Mouse (Mus musculus): ENCODE data around the gene Ptprm. TPM values are rescaled to one million over a fixed set of nuclear protein-coding genes. Genes with fewer than 3 reads are reported as not detected.

Gene Ptprm
- polyA plus RNA-seq, 1 experiment from 2014 or later = 1.4 TPM

- H3K9ac ChIP-seq (replicated peaks) = no peak overlapping the region
- 0 out of 2 replicates have a peak, but pooled peaks cover 3% of the 10 kb centered on the region for H3K9me3 ChIP-seq (ENCODE audit: low read length)
- TF ChIP-seq EP300 (IDR thresholded peaks at IDR 0.05; ENCODE audit: low read depth) (no peak), CTCF (IDR thresholded peaks at IDR 0.05; ENCODE audit: low read depth) (no peak)
- H3K27me3 ChIP-seq (ENCODE audit: insufficient read depth, low read length) = no peaks in the 10 kb centered on the region
- H3K4me3 ChIP-seq (ENCODE audit: low read depth, low read length) = no peak overlapping the region
- ATAC-seq = no peak
- no peak for DNase-seq
- no peak overlapping the region for H3K4me2 ChIP-seq (ENCODE audit: low read depth, low read length)
- H3K36me3 ChIP-seq (replicated peaks; ENCODE audit: insufficient read depth, low read length) = no peaks in the 10 kb centered on the region
- 77% methylated on average over 3 of the region's 3 CpGs for WGBS (ENCODE audit: insufficient replicate concordance)
- no peak overlapping the region for H3K27ac ChIP-seq (ENCODE audit: low read depth)
- H3K4me1 ChIP-seq (ENCODE audit: insufficient read depth) = no peaks in the 10 kb centered on the region
Measured at GRCm38 (mm10) chr17:67152218-67152617, 202.0 kb downstream of the Ptprm start.

GRCm38 (mm10) chr17:67150441-67150840 is 203.8 kb downstream of the Ptprm start:
- Histone ChIP-seq H3K4me2 (ENCODE audit: low read depth, low read length) (no peak overlapping the region), H3K36me3 (replicated peaks; ENCODE audit: insufficient read depth, low read length) (no peaks in the 10 kb centered on the region), H3K4me1 (ENCODE audit: insufficient read depth) (no peaks in the 10 kb centered on the region), H3K27ac (ENCODE audit: low read depth) (no peak overlapping the region), H3K9ac (replicated peaks) (no peak overlapping the region), H3K27me3 (ENCODE audit: insufficient read depth, low read length) (no peaks in the 10 kb centered on the region), H3K4me3 (ENCODE audit: low read depth, low read length) (no peak overlapping the region), H3K9me3 (ENCODE audit: low read length) (0 out of 2 replicates have a peak, but pooled peaks cover 3% of the 10 kb centered on the region)
- DNase-seq = no peak
- WGBS (ENCODE audit: insufficient replicate concordance) = 71% methylated on average over 2 of the region's 2 CpGs
- no peak for ATAC-seq
- TF ChIP-seq EP300 (IDR thresholded peaks at IDR 0.05; ENCODE audit: low read depth) (no peak), CTCF (IDR thresholded peaks at IDR 0.05; ENCODE audit: low read depth) (no peak)

- no peak overlapping the region for H3K4me3 ChIP-seq (ENCODE audit: low read depth, low read length)
- no peaks in the 10 kb centered on the region for H3K36me3 ChIP-seq (replicated peaks; ENCODE audit: insufficient read depth, low read length)
- H3K27me3 ChIP-seq (ENCODE audit: insufficient read depth, low read length) = no peaks in the 10 kb centered on the region
- TF ChIP-seq CTCF (IDR thresholded peaks at IDR 0.05; ENCODE audit: low read depth) = no peak
- no peak for TF ChIP-seq EP300 (IDR thresholded peaks at IDR 0.05; ENCODE audit: low read depth)
- DNase-seq (no peak), ATAC-seq (peak; percentile 80)
- no peaks in the 10 kb centered on the region for H3K9me3 ChIP-seq (ENCODE audit: low read length)
- no peak overlapping the region for H3K4me2 ChIP-seq (ENCODE audit: low read depth, low read length)
- no peaks in the 10 kb centered on the region for H3K4me1 ChIP-seq (ENCODE audit: insufficient read depth)
- WGBS (ENCODE audit: insufficient replicate concordance) = 53% methylated on average over 4 of the region's 4 CpGs
- H3K9ac ChIP-seq (replicated peaks) = no peak overlapping the region
- no peak overlapping the region for H3K27ac ChIP-seq (ENCODE audit: low read depth)
Measured at GRCm38 (mm10) chr17:67142183-67142756, 212.0 kb downstream of the Ptprm start.

- 33% methylated on average over 1 of the region's 1 CpGs for WGBS (ENCODE audit: insufficient replicate concordance)
- DNase-seq = peak; percentile 40
- H3K4me1 ChIP-seq (ENCODE audit: insufficient read depth) = no peaks in the 10 kb centered on the region
Measured at GRCm38 (mm10) chr17:67140502-67140901, 213.8 kb downstream of the Ptprm start.

GRCm38 (mm10) chr17:67138981-67139380 is 215.3 kb downstream of the Ptprm start:
- H3K9me3 ChIP-seq (ENCODE audit: low read length) = no peaks in the 10 kb centered on the region
- no peak overlapping the region for H3K27ac ChIP-seq (ENCODE audit: low read depth)
- H3K36me3 ChIP-seq (replicated peaks; ENCODE audit: insufficient read depth, low read length) = no peaks in the 10 kb centered on the region
- no peak for TF ChIP-seq CTCF (IDR thresholded peaks at IDR 0.05; ENCODE audit: low read depth)
- TF ChIP-seq EP300 (IDR thresholded peaks at IDR 0.05; ENCODE audit: low read depth) = no peak
- ATAC-seq (no peak), DNase-seq (no peak)
- no peak overlapping the region for H3K9ac ChIP-seq (replicated peaks)
- H3K27me3 ChIP-seq (ENCODE audit: insufficient read depth, low read length) = no peaks in the 10 kb centered on the region
- WGBS (ENCODE audit: insufficient replicate concordance) = 75% methylated on average over 12 of the region's 12 CpGs
- no peak overlapping the region for H3K4me2 ChIP-seq (ENCODE audit: low read depth, low read length)
- H3K4me3 ChIP-seq (ENCODE audit: low read depth, low read length) = no peak overlapping the region
- H3K4me1 ChIP-seq (ENCODE audit: insufficient read depth) = no peaks in the 10 kb centered on the region; the same call in 1 of the 2 replicates

More at GRCm38 (mm10) chr17:67140502-67140901, 213.8 kb downstream of the Ptprm start:
- no peaks in the 10 kb centered on the region for H3K36me3 ChIP-seq (replicated peaks; ENCODE audit: insufficient read depth, low read length)
- H3K4me3 ChIP-seq (ENCODE audit: low read depth, low read length) = no peak overlapping the region
- no peak overlapping the region for H3K27ac ChIP-seq (ENCODE audit: low read depth)
- ATAC-seq = no peak
- no peaks in the 10 kb centered on the region for H3K27me3 ChIP-seq (ENCODE audit: insufficient read depth, low read length)
- TF ChIP-seq CTCF (IDR thresholded peaks at IDR 0.05; ENCODE audit: low read depth) (peak; percentile 69), EP300 (IDR thresholded peaks at IDR 0.05; ENCODE audit: low read depth) (no peak)
- no peak overlapping the region for H3K4me2 ChIP-seq (ENCODE audit: low read depth, low read length)
- no peaks in the 10 kb centered on the region for H3K9me3 ChIP-seq (ENCODE audit: low read length)
- no peak overlapping the region for H3K9ac ChIP-seq (replicated peaks)

- Histone ChIP-seq H3K9me3 (ENCODE audit: low read length) (no peaks in the 10 kb centered on the region), H3K9ac (replicated peaks) (no peak overlapping the region), H3K4me3 (ENCODE audit: low read depth, low read length) (no peak overlapping the region), H3K27me3 (ENCODE audit: insufficient read depth, low read length) (no peaks in the 10 kb centered on the region), H3K4me1 (ENCODE audit: insufficient read depth) (no peaks in the 10 kb centered on the region; the same call in 1 of the 2 replicates), H3K36me3 (replicated peaks; ENCODE audit: insufficient read depth, low read length) (no peaks in the 10 kb centered on the region), H3K27ac (ENCODE audit: low read depth) (no peak overlapping the region), H3K4me2 (ENCODE audit: low read depth, low read length) (no peak overlapping the region)
- TF ChIP-seq CTCF (IDR thresholded peaks at IDR 0.05; ENCODE audit: low read depth) = no peak
- TF ChIP-seq EP300 (IDR thresholded peaks at IDR 0.05; ENCODE audit: low read depth) = no peak
- DNase-seq (no peak), ATAC-seq (no peak)
- WGBS (ENCODE audit: insufficient replicate concordance) = 87% methylated on average over 7 of the region's 7 CpGs
Measured at GRCm38 (mm10) chr17:67136876-67137275, 217.4 kb downstream of the Ptprm start.
